Mouse (Mus musculus): Measurements from ENCODE around the gene Grn. TPM values are rescaled to one million over a fixed set of nuclear protein-coding genes. Genes with fewer than 3 reads are reported as not detected.
A peak's percentile ranks its signal among the peaks of the same experiment; 100 is the strongest.

Gene Grn
- polyA plus RNA-seq, 1 experiment from 2014 or later = 61.8 TPM

GRCm38 (mm10) chr11:102411704-102412103, 18.4 kb upstream of the Grn start:
- Histone ChIP-seq H3K9me3 (no peaks in the 10 kb centered on the region), H3K4me3 (replicated peaks) (no peak overlapping the region), H3K9ac (replicated peaks) (no peak overlapping the region), H3K27me3 (no peaks in the 10 kb centered on the region), H3K4me1 (replicated peaks) (peaks cover 12% of the 10 kb centered on the region), H3K27ac (no peak overlapping the region), H3K36me3 (no peaks in the 10 kb centered on the region), H3K4me2 (replicated peaks) (no peak overlapping the region)
- no peak for ATAC-seq
- 6% methylated on average over 11 of the region's 11 CpGs for WGBS

- Histone ChIP-seq H3K4me2 (replicated peaks) (no peak overlapping the region), H3K9ac (replicated peaks) (no peak overlapping the region), H3K36me3 (no peaks in the 10 kb centered on the region), H3K27me3 (no peaks in the 10 kb centered on the region), H3K9me3 (no peaks in the 10 kb centered on the region), H3K4me3 (replicated peaks) (no peak overlapping the region), H3K4me1 (replicated peaks) (peaks cover 2% of the 10 kb centered on the region), H3K27ac (no peak overlapping the region)
- no peak for ATAC-seq
- WGBS = 68% methylated on average over 8 of the region's 8 CpGs
Measured at GRCm38 (mm10) chr11:102413059-102413458, 17.1 kb upstream of the Grn start.

GRCm38 (mm10) chr11:102415034-102415802, 14.9 kb upstream of the Grn start:
- H3K27me3 ChIP-seq = no peaks in the 10 kb centered on the region
- H3K4me1 ChIP-seq (replicated peaks) = no peaks in the 10 kb centered on the region
- H3K36me3 ChIP-seq = no peaks in the 10 kb centered on the region
- ATAC-seq = no peak
- H3K9me3 ChIP-seq = peaks cover 4% of the 10 kb centered on the region; the same call in 1 of the 2 replicates
- no peak overlapping the region for H3K27ac ChIP-seq
- H3K9ac ChIP-seq (replicated peaks) = no peak overlapping the region
- no peak overlapping the region for H3K4me2 ChIP-seq (replicated peaks)
- H3K4me3 ChIP-seq (replicated peaks) = no peak overlapping the region
- WGBS = 77% methylated on average over 10 of the region's 10 CpGs

GRCm38 (mm10) chr11:102417160-102417559, 13.0 kb upstream of the Grn start:
- no peak for ATAC-seq
- 80% methylated on average over 1 of the region's 1 CpGs for WGBS

GRCm38 (mm10) chr11:102418887-102419286, 11.2 kb upstream of the Grn start:
- ATAC-seq = no peak
- no peak overlapping the region for H3K9ac ChIP-seq (replicated peaks)
- H3K4me3 ChIP-seq (replicated peaks) = no peak overlapping the region
- H3K4me1 ChIP-seq (replicated peaks) = no peaks in the 10 kb centered on the region
- H3K27me3 ChIP-seq = peaks cover 5% of the 10 kb centered on the region; the same call in 1 of the 2 replicates
- no peaks in the 10 kb centered on the region for H3K36me3 ChIP-seq
- H3K4me2 ChIP-seq (replicated peaks) = no peak overlapping the region
- H3K27ac ChIP-seq = no peak overlapping the region
- peaks cover 4% of the 10 kb centered on the region; the same call in 1 of the 2 replicates for H3K9me3 ChIP-seq

More at GRCm38 (mm10) chr11:102417160-102417559, 13.0 kb upstream of the Grn start:
- H3K4me1 ChIP-seq (replicated peaks) = no peaks in the 10 kb centered on the region
- H3K4me2 ChIP-seq (replicated peaks) = no peak overlapping the region
- H3K4me3 ChIP-seq (replicated peaks) = no peak overlapping the region
- no peaks in the 10 kb centered on the region for H3K36me3 ChIP-seq
- H3K27ac ChIP-seq = no peak overlapping the region
- H3K9me3 ChIP-seq = peaks cover 4% of the 10 kb centered on the region; the same call in 1 of the 2 replicates
- H3K27me3 ChIP-seq = peaks cover 5% of the 10 kb centered on the region; the same call in 1 of the 2 replicates
- no peak overlapping the region for H3K9ac ChIP-seq (replicated peaks)

GRCm38 (mm10) chr11:102421559-102421958, 8.6 kb upstream of the Grn start:
- Histone ChIP-seq H3K4me2 (replicated peaks) (no peak overlapping the region), H3K36me3 (no peaks in the 10 kb centered on the region), H3K4me3 (replicated peaks) (no peak overlapping the region), H3K27me3 (peaks cover 5% of the 10 kb centered on the region; the same call in 1 of the 2 replicates), H3K27ac (no peak overlapping the region), H3K4me1 (replicated peaks) (no peaks in the 10 kb centered on the region), H3K9me3 (peaks cover 4% of the 10 kb centered on the region; the same call in 1 of the 2 replicates), H3K9ac (replicated peaks) (no peak overlapping the region)
- WGBS = 59% methylated on average over 8 of the region's 8 CpGs
- no peak for ATAC-seq

GRCm38 (mm10) chr11:102424666-102425065, 5.4 kb upstream of the Grn start:
- H3K9ac ChIP-seq (replicated peaks) = no peak overlapping the region
- no peak overlapping the region for H3K27ac ChIP-seq
- H3K9me3 ChIP-seq = peaks cover 3% of the 10 kb centered on the region; the same call in 1 of the 2 replicates
- H3K36me3 ChIP-seq = no peaks in the 10 kb centered on the region
- H3K4me1 ChIP-seq (replicated peaks) = peaks cover 4% of the 10 kb centered on the region
- H3K27me3 ChIP-seq = peaks cover 14% of the 10 kb centered on the region
- H3K4me3 ChIP-seq (replicated peaks) = no peak overlapping the region
- no peak for ATAC-seq
- WGBS = 77% methylated on average over 6 of the region's 6 CpGs
- no peak overlapping the region for H3K4me2 ChIP-seq (replicated peaks)

- H3K27me3 ChIP-seq = peaks cover 14% of the 10 kb centered on the region
- no peaks in the 10 kb centered on the region for H3K36me3 ChIP-seq
- H3K9ac ChIP-seq (replicated peaks) = no peak overlapping the region
- no peak for ATAC-seq
- peaks cover 12% of the 10 kb centered on the region for H3K4me1 ChIP-seq (replicated peaks)
- no peak overlapping the region for H3K27ac ChIP-seq
- H3K4me3 ChIP-seq (replicated peaks) = no peak overlapping the region
- WGBS = 89% methylated on average over 8 of the region's 8 CpGs
- H3K9me3 ChIP-seq = no peaks in the 10 kb centered on the region
- no peak overlapping the region for H3K4me2 ChIP-seq (replicated peaks)
Measured at GRCm38 (mm10) chr11:102425555-102426316, 4.4 kb upstream of the Grn start.

GRCm38 (mm10) chr11:102428981-102429540, 1.1 kb upstream of the Grn start:
- Histone ChIP-seq H3K27me3 (peaks cover 9% of the 10 kb centered on the region; the same call in 1 of the 2 replicates), H3K9me3 (no peaks in the 10 kb centered on the region), H3K27ac (no peak overlapping the region), H3K36me3 (peaks cover 8% of the 10 kb centered on the region; the same call in 1 of the 2 replicates), H3K9ac (replicated peaks) (no peak overlapping the region), H3K4me1 (replicated peaks) (peaks cover 24% of the 10 kb centered on the region), H3K4me3 (replicated peaks) (no peak overlapping the region), H3K4me2 (replicated peaks) (peak overlapping the region; percentile 94)
- no peak for ATAC-seq
- WGBS = 71% methylated on average over 8 of the region's 8 CpGs

GRCm38 (mm10) chr11:102429551-102429950, 564 bp upstream of the Grn start:
- Histone ChIP-seq H3K36me3 (peaks cover 8% of the 10 kb centered on the region), H3K4me3 (replicated peaks) (peak overlapping the region; percentile 57), H3K4me1 (replicated peaks) (peaks cover 27% of the 10 kb centered on the region), H3K4me2 (replicated peaks) (peak overlapping the region; percentile 94), H3K9ac (replicated peaks) (peak overlapping the region; percentile 37; the same call in 1 of the 2 replicates), H3K27ac (no peak overlapping the region), H3K9me3 (no peaks in the 10 kb centered on the region), H3K27me3 (peaks cover 9% of the 10 kb centered on the region; the same call in 1 of the 2 replicates)
- ATAC-seq = no peak
- WGBS = 53% methylated on average over 3 of the region's 3 CpGs

GRCm38 (mm10) chr11:102431018-102431645, 1.0 kb downstream of the Grn start:
- peak overlapping the region; percentile 57 for H3K4me3 ChIP-seq (replicated peaks)
- under 1% methylated on average over 7 of the region's 7 CpGs for WGBS
- ATAC-seq = peak; percentile 58; the same call in 1 of the 2 replicates

More at GRCm38 (mm10) chr11:102431018-102431645, 1.0 kb downstream of the Grn start:
- Histone ChIP-seq H3K4me2 (replicated peaks) (peak overlapping the region; percentile 94), H3K27me3 (peaks cover 9% of the 10 kb centered on the region; the same call in 1 of the 2 replicates), H3K27ac (peak overlapping the region; percentile 73), H3K36me3 (peaks cover 24% of the 10 kb centered on the region), H3K9me3 (no peaks in the 10 kb centered on the region), H3K9ac (replicated peaks) (peak overlapping the region; percentile 69), H3K4me1 (replicated peaks) (peaks cover 32% of the 10 kb centered on the region)
